23 mouse cellular contexts compared by ENCODE assay signal in genomic region chr11:83294133-83294532, GRCm38 (mm10). TPM values are rescaled to one million over a fixed set of nuclear protein-coding genes. Genes with fewer than 3 reads are reported as not detected.
DNase-seq lines count a peak whose midpoint lies in the region; ATAC-seq and TF ChIP-seq lines count a peak whose summit lies in the region.
"Had no signal": no experiment of that assay in that cellular context is flagged by ENCODE, and none has a peak within 500 bp of the region (broad histone marks: within the 10 kb centered on the region; RNA-seq: fewer than 3 reads in every experiment).

No protein-coding gene starts in this region.

- no peak for TF ChIP-seq POLR2A in CH12.LX (IDR thresholded peaks at IDR 0.05; ENCODE audit: low read depth, low read length)

- H3K27me3 ChIP-seq in forebrain, embryonic 14.5 days (replicated peaks; ENCODE audit: control insufficient read depth, insufficient read depth, low read length): no peaks in the 10 kb centered on the region
- no peaks in the 10 kb centered on the region for H3K27me3 ChIP-seq in forebrain, postnatal 0 days (ENCODE audit: insufficient read depth, low read length)
- no peaks in the 10 kb centered on the region for H3K27me3 ChIP-seq in intestine, embryonic 14.5 days (replicated peaks; ENCODE audit: control insufficient read depth, insufficient read depth, low read length)
- no peaks in the 10 kb centered on the region for H3K27me3 ChIP-seq in intestine, postnatal 0 days (replicated peaks; ENCODE audit: control insufficient read depth, insufficient read depth, low read length)
- H3K27me3 ChIP-seq in CH12.LX (replicated peaks): no peaks in the 10 kb centered on the region
- H3K27me3 ChIP-seq in liver, embryonic 12.5 days (replicated peaks): no peaks in the 10 kb centered on the region
- H3K27me3 ChIP-seq: embryonic facial prominence, embryonic 15.5 days; neural tube, embryonic 12.5 days had no signal

- in situ Hi-C loops in CH12.LX (cut with MboI; ENCODE audit: low pct_ligation_motif_present, low pct_unique_long_range_greater_than_20kb, low sequenced_read_pairs): no loop called here

- H3K9ac ChIP-seq in forebrain, embryonic 14.5 days (ENCODE audit: low read length): no peak overlapping the region
- no peak overlapping the region for H3K9ac ChIP-seq in forebrain, postnatal 0 days
- no peak overlapping the region for H3K9ac ChIP-seq in intestine, embryonic 14.5 days (ENCODE audit: low read length)
- H3K9ac ChIP-seq in intestine, postnatal 0 days (ENCODE audit: low read depth, low read length): no peak overlapping the region
- H3K9ac ChIP-seq in CH12.LX (ENCODE audit: insufficient read depth, low read depth): peak overlapping the region; percentile 82; the same call in 1 of the 2 replicates
- peak overlapping the region; percentile 58; the same call in 1 of the 2 replicates for H3K9ac ChIP-seq in liver, embryonic 12.5 days
- H3K9ac ChIP-seq: embryonic facial prominence, embryonic 15.5 days; neural tube, embryonic 12.5 days had no signal

- H3K27ac ChIP-seq in forebrain, embryonic 14.5 days (ENCODE audit: low read depth, low read length): no peak overlapping the region
- H3K27ac ChIP-seq in forebrain, postnatal 0 days (ENCODE audit: low read depth, low read length): no peak overlapping the region
- H3K27ac ChIP-seq in intestine, embryonic 14.5 days (ENCODE audit: low read depth): no peak overlapping the region
- no peak overlapping the region for H3K27ac ChIP-seq in intestine, postnatal 0 days (ENCODE audit: low read depth, low read length)
- H3K27ac ChIP-seq in CH12.LX (ENCODE audit: insufficient read depth, low read depth): no peak overlapping the region
- H3K27ac ChIP-seq in liver, embryonic 12.5 days: no peak overlapping the region
- H3K27ac ChIP-seq: embryonic facial prominence, embryonic 15.5 days; gastrocnemius, adult 2 months; left cerebral cortex, adult 2 months; neural tube, embryonic 12.5 days had no signal

- H3K4me2 ChIP-seq in forebrain, embryonic 14.5 days (ENCODE audit: low read length): peak overlapping the region; percentile 68; the same call in 1 of the 2 replicates
- no peak overlapping the region for H3K4me2 ChIP-seq in forebrain, postnatal 0 days (ENCODE audit: low read depth)
- H3K4me2 ChIP-seq in intestine, embryonic 14.5 days (ENCODE audit: low read length): no peak overlapping the region
- H3K4me2 ChIP-seq in intestine, postnatal 0 days (replicated peaks; ENCODE audit: low read depth): no peak overlapping the region
- H3K4me2 ChIP-seq in CH12.LX (ENCODE audit: insufficient read depth, low read depth, poor library complexity, severe bottlenecking): peak overlapping the region; percentile 98
- peak overlapping the region; percentile 80 for H3K4me2 ChIP-seq in liver, embryonic 12.5 days

- H3K9me3 ChIP-seq in forebrain, embryonic 14.5 days (replicated peaks; ENCODE audit: control insufficient read depth, low read length): no peaks in the 10 kb centered on the region
- no peaks in the 10 kb centered on the region for H3K9me3 ChIP-seq in forebrain, postnatal 0 days (ENCODE audit: low read length)
- H3K9me3 ChIP-seq in intestine, embryonic 14.5 days (ENCODE audit: control insufficient read depth, low read length): no peaks in the 10 kb centered on the region
- H3K9me3 ChIP-seq in intestine, postnatal 0 days (ENCODE audit: control insufficient read depth): no peaks in the 10 kb centered on the region
- H3K9me3 ChIP-seq in CH12.LX (replicated peaks; ENCODE audit: low read length): no peaks in the 10 kb centered on the region
- no peaks in the 10 kb centered on the region for H3K9me3 ChIP-seq in liver, embryonic 12.5 days (replicated peaks)
- H3K9me3 ChIP-seq: embryonic facial prominence, embryonic 15.5 days; neural tube, embryonic 12.5 days had no signal

- WGBS in forebrain, embryonic 14.5 days: 95% methylated on average over 2 of the region's 2 CpGs
- 91% methylated on average over 2 of the region's 2 CpGs for WGBS in forebrain, postnatal 0 days
- WGBS in intestine, embryonic 14.5 days: 88% methylated on average over 2 of the region's 2 CpGs
- WGBS in intestine, postnatal 0 days: 91% methylated on average over 2 of the region's 2 CpGs
- WGBS in liver, embryonic 12.5 days (ENCODE audit: insufficient replicate concordance): 94% methylated on average over 2 of the region's 2 CpGs

- H3K4me1 ChIP-seq in forebrain, embryonic 14.5 days (ENCODE audit: control insufficient read depth, insufficient read depth, low read length): peaks cover 23% of the 10 kb centered on the region
- H3K4me1 ChIP-seq in forebrain, postnatal 0 days (ENCODE audit: insufficient read depth): peaks cover 21% of the 10 kb centered on the region
- peaks cover 16% of the 10 kb centered on the region; the same call in 1 of the 2 replicates for H3K4me1 ChIP-seq in intestine, embryonic 14.5 days (replicated peaks; ENCODE audit: control insufficient read depth, insufficient read depth, low read length)
- H3K4me1 ChIP-seq in intestine, postnatal 0 days (replicated peaks; ENCODE audit: control insufficient read depth, insufficient read depth, low read length): no peaks in the 10 kb centered on the region; the same call in 1 of the 2 replicates
- peaks cover 4 to 55% of the 10 kb centered on the region in 2 experiments; a peak in 2 of 4 replicates for H3K4me1 ChIP-seq in CH12.LX (ENCODE audit: control insufficient read depth in 1 of 2, insufficient read depth in 2 of 2)
- H3K4me1 ChIP-seq in liver, embryonic 12.5 days: peaks cover 69% of the 10 kb centered on the region

- H3K36me3 ChIP-seq in forebrain, embryonic 14.5 days (ENCODE audit: control insufficient read depth, insufficient read depth, low read length): peaks cover 16% of the 10 kb centered on the region
- H3K36me3 ChIP-seq in forebrain, postnatal 0 days (ENCODE audit: insufficient read depth): peaks cover 9% of the 10 kb centered on the region; the same call in 1 of the 2 replicates
- H3K36me3 ChIP-seq in intestine, embryonic 14.5 days (ENCODE audit: control insufficient read depth, insufficient read depth, low read length): peaks cover 26% of the 10 kb centered on the region
- H3K36me3 ChIP-seq in intestine, postnatal 0 days (ENCODE audit: control insufficient read depth, insufficient read depth): peaks cover 13% of the 10 kb centered on the region
- peaks cover 20 to 40% of the 10 kb centered on the region in 2 experiments for H3K36me3 ChIP-seq in CH12.LX (replicated peaks in 1 of 2; ENCODE audit: control insufficient read depth in 1 of 2, insufficient read depth in 1 of 2, low read length in 1 of 2)
- H3K36me3 ChIP-seq in liver, embryonic 12.5 days: peaks cover 41% of the 10 kb centered on the region

- H3K4me3 ChIP-seq in forebrain, embryonic 14.5 days (ENCODE audit: low read depth, low read length): no peak overlapping the region
- no peak overlapping the region for H3K4me3 ChIP-seq in forebrain, postnatal 0 days (ENCODE audit: low read depth, low read length)
- no peak overlapping the region for H3K4me3 ChIP-seq in intestine, embryonic 14.5 days (ENCODE audit: low read depth, low read length)
- no peak overlapping the region for H3K4me3 ChIP-seq in intestine, postnatal 0 days (ENCODE audit: low read depth, low read length)
- peak overlapping the region in 2 of 3 experiments; percentile 65 to 89 for H3K4me3 ChIP-seq in CH12.LX (replicated peaks in 1 of 3; ENCODE audit: low read depth in 2 of 3, low read length in 2 of 3, poor library complexity in 1 of 3)
- H3K4me3 ChIP-seq in liver, embryonic 12.5 days: peak overlapping the region; percentile 78
- H3K4me3 ChIP-seq: embryonic facial prominence, embryonic 15.5 days; gastrocnemius, adult 2 months had no signal

- no peak for TF ChIP-seq RAD21 in CH12.LX (IDR thresholded peaks at IDR 0.05; ENCODE audit: low read depth, low read length)

- peaks cover 64% of the 10 kb centered on the region for H3K79me2 ChIP-seq in CH12.LX (replicated peaks; ENCODE audit: control insufficient read depth, extremely low read depth, insufficient read depth, poor library complexity, severe bottlenecking)

- TF ChIP-seq EP300 in CH12.LX (IDR thresholded peaks at IDR 0.05; ENCODE audit: low read length): no peak

- dilution Hi-C loops in CH12.LX (cut with MboI; ENCODE audit: extremely low pct_ligation_motif_present, extremely low pct_unique_long_range_greater_than_20kb, low sequenced_read_pairs): no loop called here

- no peak for DNase-seq in forebrain, embryonic 14.5 days (ENCODE audit: low spot score)
- DNase-seq in forebrain, postnatal 0 days: no peak
- peak; percentile 4 for DNase-seq in intestine, embryonic 14.5 days (ENCODE audit: low spot score)
- no peak for DNase-seq in CH12.LX (ENCODE audit: extremely low read depth)
- DNase-seq in adrenal gland, adult 8-10 months: no peak
- no peak for DNase-seq in cerebellum, adult 8-10 months
- DNase-seq: adrenal gland, adult 2 months; cerebellum, postnatal 14 days; gastrocnemius, adult 2 months; heart, postnatal 36 days; kidney, postnatal 4 days; layer of hippocampus, adult 9-11 months; left cerebral cortex, postnatal 4 days; lung, adult 2 months; lung, postnatal 4 days; right cerebral cortex, adult 18-20 months had no signal

- no peak for ATAC-seq in forebrain, embryonic 14.5 days
- no peak for ATAC-seq in forebrain, postnatal 0 days
- no peak for ATAC-seq in intestine, embryonic 14.5 days (replicated peaks; ENCODE audit: low FRiP score, low TSS enrichment, low read depth)
- ATAC-seq in intestine, postnatal 0 days: no peak
- ATAC-seq in liver, embryonic 12.5 days: no peak
- ATAC-seq: inflammation-experienced regulatory T-cells, adult 6 months had no signal

- TF ChIP-seq CTCF in forebrain, postnatal 0 days (IDR thresholded peaks at IDR 0.05; ENCODE audit: low read depth): no peak
- no peak for TF ChIP-seq CTCF in intestine, postnatal 0 days (IDR thresholded peaks at IDR 0.05; ENCODE audit: low read depth)
- TF ChIP-seq CTCF in CH12.LX (conservative IDR thresholded peaks at IDR 0.05 in 1 of 2, IDR thresholded peaks at IDR 0.05 in 1 of 2; ENCODE audit: low read depth in 2 of 2, low read length in 2 of 2): no peak

RNA-seq across cellular contexts. Expression of gene Ap2b1, which starts 4.7 kb away (rescaled TPM):
- polyA plus RNA-seq in forebrain, embryonic 14.5 days (2014; fragmentation: Nextera tagmentation; extraction: Ambion mirVana): 107 and 139 TPM in 2 replicates
- total RNA-seq in forebrain, postnatal 0 days (2014; rRNA removed): 200 and 230 TPM in 2 replicates
- polyA plus RNA-seq in forebrain, postnatal 0 days (2015; fragmentation: Nextera tagmentation; extraction: Ambion mirVana): 76.4 and 110 TPM in 2 replicates
- 65.1 and 68.2 TPM in 2 replicates for polyA plus RNA-seq in intestine, embryonic 14.5 days (2014; fragmentation: Nextera tagmentation; extraction: Ambion mirVana)
- polyA plus RNA-seq in intestine, postnatal 0 days (2015; fragmentation: Nextera tagmentation; extraction: Ambion mirVana): 20.4 and 20.7 TPM in 2 replicates
- total RNA-seq in CH12.LX (2012; rRNA removed): 59.1 and 60.1 TPM in 2 replicates
- 57.6 and 58.3 TPM in 2 replicates for total RNA-seq in CH12.LX (2014; rRNA removed)
- polyA plus RNA-seq in CH12.LX (2012; ENCODE audit: insufficient read length, low read depth): 75.7 and 78.8 TPM in 2 replicates
- 32.8 and 33.4 TPM in 2 replicates for polyA plus RNA-seq in liver, embryonic 12.5 days (2016; fragmentation: Nextera tagmentation; extraction: Ambion mirVana)
- 100 to 1,000 TPM; 110 to 118 (median 117) TPM for total RNA-seq in adrenal gland, adult 8-10 months (2022)

RNA-seq across cellular contexts. Expression of gene Slfn14, which starts 7.6 kb away (rescaled TPM):
- polyA plus RNA-seq in forebrain, embryonic 14.5 days (2014; fragmentation: Nextera tagmentation; extraction: Ambion mirVana): not detected in 2 replicates
- total RNA-seq in forebrain, postnatal 0 days (2014; rRNA removed): not detected in 2 replicates
- polyA plus RNA-seq in forebrain, postnatal 0 days (2015; fragmentation: Nextera tagmentation; extraction: Ambion mirVana): not detected in 2 replicates
- polyA plus RNA-seq in intestine, embryonic 14.5 days (2014; fragmentation: Nextera tagmentation; extraction: Ambion mirVana): 0.08 and 0.14 TPM in 2 replicates
- polyA plus RNA-seq in intestine, postnatal 0 days (2015; fragmentation: Nextera tagmentation; extraction: Ambion mirVana): not detected in 2 replicates
- not detected in 2 replicates for total RNA-seq in CH12.LX (2012; rRNA removed)
- total RNA-seq in CH12.LX (2014; rRNA removed): not detected in 2 replicates
- not detected in 2 replicates for polyA plus RNA-seq in CH12.LX (2012; ENCODE audit: insufficient read length, low read depth)
- polyA plus RNA-seq in liver, embryonic 12.5 days (2016; fragmentation: Nextera tagmentation; extraction: Ambion mirVana): 14.5 and 15.6 TPM in 2 replicates
- total RNA-seq in adrenal gland, adult 8-10 months (2022): not detected
- total RNA-seq: adrenal gland, adult 2 months; gastrocnemius, adult 2 months; left cerebral cortex, adult 2 months; left cerebral cortex, postnatal 4 days had no signal
- polyA plus RNA-seq: adrenal gland, adult 2 months; gonadal fat pad, adult 2 months had no signal

RNA-seq across cellular contexts. Expression of gene Pex12, which starts 8.3 kb away (rescaled TPM):
- 18.0 and 23.3 TPM in 2 replicates for polyA plus RNA-seq in forebrain, embryonic 14.5 days (2014; fragmentation: Nextera tagmentation; extraction: Ambion mirVana)
- total RNA-seq in forebrain, postnatal 0 days (2014; rRNA removed): 8.8 and 12.8 TPM in 2 replicates
- polyA plus RNA-seq in forebrain, postnatal 0 days (2015; fragmentation: Nextera tagmentation; extraction: Ambion mirVana): 14.6 and 16.2 TPM in 2 replicates
- 15.5 and 17.3 TPM in 2 replicates for polyA plus RNA-seq in intestine, embryonic 14.5 days (2014; fragmentation: Nextera tagmentation; extraction: Ambion mirVana)
- polyA plus RNA-seq in intestine, postnatal 0 days (2015; fragmentation: Nextera tagmentation; extraction: Ambion mirVana): 8.6 and 9.3 TPM in 2 replicates
- total RNA-seq in CH12.LX (2012; rRNA removed): 9.5 and 11.4 TPM in 2 replicates
- total RNA-seq in CH12.LX (2014; rRNA removed): 6.3 and 8.2 TPM in 2 replicates
- polyA plus RNA-seq in CH12.LX (2012; ENCODE audit: insufficient read length, low read depth): 30.6 and 30.7 TPM in 2 replicates
- 8.2 and 8.3 TPM in 2 replicates for polyA plus RNA-seq in liver, embryonic 12.5 days (2016; fragmentation: Nextera tagmentation; extraction: Ambion mirVana)
- 10 to 100 TPM; 17.3 to 24.2 (median 20.4) TPM for total RNA-seq in adrenal gland, adult 8-10 months (2022)

Comparison
In these comparisons a context has a peak if more than half of its experiments do, and no peak if none do; other contexts are left out.
1. H3K4me2 ChIP-seq: peak in forebrain, embryonic 14.5 days (single experiment), CH12.LX (single experiment) and liver, embryonic 12.5 days (single experiment); none in forebrain, postnatal 0 days (single experiment), intestine, embryonic 14.5 days (single experiment) and intestine, postnatal 0 days (single experiment).
2. H3K4me3 ChIP-seq: peak in CH12.LX (2 of 3) and liver, embryonic 12.5 days (single experiment); none in forebrain, embryonic 14.5 days (single experiment), forebrain, postnatal 0 days (single experiment), intestine, embryonic 14.5 days (single experiment) and intestine, postnatal 0 days (single experiment).
3. H3K9ac ChIP-seq: peak in CH12.LX (single experiment) and liver, embryonic 12.5 days (single experiment); none in forebrain, embryonic 14.5 days (single experiment), forebrain, postnatal 0 days (single experiment), intestine, embryonic 14.5 days (single experiment) and intestine, postnatal 0 days (single experiment).
4. RNA of gene Slfn14, which starts 7.6 kb away (polyA plus RNA-seq): 14.5 to 15.6 TPM in liver, embryonic 12.5 days; 0.08 to 0.14 TPM in intestine, embryonic 14.5 days, not detected in forebrain, embryonic 14.5 days, not detected in forebrain, postnatal 0 days, not detected in intestine, postnatal 0 days and not detected in CH12.LX; every median in the first group is over 10 times any median in the second.